Mouse (Mus musculus) T-cell, adult 66 days (primary cell): ENCODE results near the gene A930018P22Rik. TPM values are rescaled to one million over a fixed set of nuclear protein-coding genes. Genes with fewer than 3 reads are reported as not detected.

Experiments used
- total RNA-seq, 2 experiments: library from RNA; stranded (reverse); gene quantifications; 3 replicates in 1 of 2; 4 replicates in 1 of 2; pipeline ENCODE4 v1.2.4; 2023

A930018P22Rik gene
- not detected for total RNA-seq

DNA sequence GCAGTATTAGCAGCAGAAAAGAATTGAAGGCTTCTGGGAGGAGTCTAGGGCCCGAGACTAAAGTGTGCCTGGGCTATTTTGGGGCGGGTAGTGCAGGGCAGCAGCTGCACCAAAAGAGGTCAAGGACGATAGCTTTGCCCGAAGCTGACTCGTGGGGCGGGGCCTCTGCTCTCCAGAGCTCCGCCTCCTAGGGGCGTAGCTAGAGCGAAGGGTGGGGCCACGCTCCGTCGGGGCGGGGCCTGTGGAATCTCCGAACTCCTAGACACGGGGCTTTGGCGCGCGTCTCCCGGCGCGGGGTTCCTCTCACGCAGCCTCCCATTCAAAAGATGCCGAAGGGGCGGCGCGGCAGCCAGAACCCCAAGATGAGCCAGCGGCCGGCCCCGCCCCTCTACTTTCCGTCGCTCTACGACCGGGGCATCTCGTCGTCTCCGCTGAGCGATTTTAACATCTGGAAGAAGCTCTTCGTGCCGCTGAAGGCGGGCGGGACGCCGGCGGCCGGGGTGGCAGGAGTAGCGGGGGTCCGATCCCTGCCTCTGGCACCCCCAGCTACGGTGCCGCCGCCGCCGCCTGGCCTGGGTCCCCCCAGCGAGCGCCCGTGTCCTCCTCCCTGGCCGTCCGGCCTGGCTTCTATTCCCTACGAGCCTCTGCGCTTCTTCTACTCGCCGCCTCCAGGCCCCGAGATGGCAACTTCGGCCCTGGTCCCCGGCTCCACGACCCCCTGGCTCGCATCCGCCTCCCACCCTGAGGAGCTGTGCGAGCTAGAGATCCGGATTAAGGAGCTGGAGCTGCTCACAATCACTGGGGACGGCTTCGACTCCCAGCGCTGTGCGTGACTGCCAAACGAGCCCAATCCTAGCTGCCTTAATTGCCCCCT, at the start of gene A930018P22Rik:
Gene A930018P22Rik, plus strand, starts transcription at position 265 of the 874 bp plus-strand sequence.

DNA sequence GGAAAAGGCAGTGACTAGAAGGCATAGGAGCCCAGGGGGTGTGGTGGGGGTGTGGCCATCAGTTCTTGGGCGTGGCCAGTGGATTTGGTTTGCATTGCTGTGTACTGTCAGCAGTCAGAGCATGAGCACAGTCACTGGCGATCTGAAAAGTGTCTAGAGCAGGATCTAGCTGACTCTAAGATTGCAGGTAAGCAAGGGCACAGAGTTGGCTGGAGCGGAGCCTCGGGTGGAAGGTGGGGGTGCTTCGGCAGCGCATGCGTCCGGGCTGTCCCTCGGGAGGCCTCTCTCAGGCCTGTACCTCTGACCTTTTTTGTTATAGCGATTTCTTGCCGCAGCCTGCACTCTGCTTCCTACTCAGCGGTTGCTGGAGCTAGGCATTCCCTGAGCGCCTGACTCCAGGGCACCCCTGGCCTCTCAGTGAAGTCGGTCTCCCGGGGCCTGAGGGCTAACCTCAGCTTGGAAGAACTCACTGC, 26.8 kb upstream of the A930018P22Rik start, which contains the start of gene Cd59a:
Gene Cd59a, plus strand, starts transcription at position 61 of the 473 bp plus-strand sequence.

Other genes starting within 250 kb of the A930018P22Rik start
- gene Lmo2, start 164.8 kb upstream of the A930018P22Rik start, total RNA-seq, result 1 to 10 TPM; 4.5 to 8.2 TPM
- gene Fbxo3, start 95.0 kb upstream of the A930018P22Rik start, total RNA-seq, result 10 to 100 TPM; 28.6 to 29.7 TPM
- gene 4931422A03Rik, start 94.4 kb upstream of the A930018P22Rik start, total RNA-seq, result not detected
- 1 to 10 TPM; 1.4 to 1.9 TPM for gene Gm10912, start 56.9 kb upstream of the A930018P22Rik start, total RNA-seq
- not detected for gene Gm10799, start 54.2 kb upstream of the A930018P22Rik start, total RNA-seq
- not detected for gene Cd59b, start 52.9 kb upstream of the A930018P22Rik start, total RNA-seq
- gene Cd59a, start 27.0 kb upstream of the A930018P22Rik start, total RNA-seq, result under 1 TPM; 0.44 to 0.59 TPM